Mouse (Mus musculus): ENCODE measurements around the gene 4933411K16Rik.
A peak's percentile ranks its signal among the peaks of the same experiment; 100 is the strongest.

Gene 4933411K16Rik

GRCm38 (mm10) chr19:42051948-42052347 is at the start of gene 4933411K16Rik:
Gene 4933411K16Rik, plus strand, starts transcription at chr19:42052248.
- DNase-seq (ENCODE audit: low spot score in 2 of 2) = no peak

GRCm38 (mm10) chr19:42004258-42004657 is 47.8 kb upstream of the 4933411K16Rik start:
- DNase-seq (ENCODE audit: low spot score in 2 of 2) = no peak

- DNase-seq (ENCODE audit: low spot score in 2 of 2) = peak in 1 of 2 experiments; percentile 35
Observed at GRCm38 (mm10) chr19:42005616-42006015, 46.4 kb upstream of the 4933411K16Rik start.

- no peak for DNase-seq (ENCODE audit: low spot score in 2 of 2)
Observed at GRCm38 (mm10) chr19:42006568-42006967, 45.5 kb upstream of the 4933411K16Rik start.

- no peak for DNase-seq (ENCODE audit: low spot score in 2 of 2)
Observed at GRCm38 (mm10) chr19:42008586-42008985, 43.5 kb upstream of the 4933411K16Rik start.

- DNase-seq (ENCODE audit: low spot score in 2 of 2) = no peak
Observed at GRCm38 (mm10) chr19:42009067-42009466, 43.0 kb upstream of the 4933411K16Rik start.

- DNase-seq (ENCODE audit: low spot score in 2 of 2) = no peak
Observed at GRCm38 (mm10) chr19:42010436-42010835, 41.6 kb upstream of the 4933411K16Rik start.

- no peak for DNase-seq (ENCODE audit: low spot score in 2 of 2)
Observed at GRCm38 (mm10) chr19:42011123-42011522, 40.9 kb upstream of the 4933411K16Rik start.

GRCm38 (mm10) chr19:42014231-42014825 is 37.7 kb upstream of the 4933411K16Rik start:
- no peak for DNase-seq (ENCODE audit: low spot score in 2 of 2)

GRCm38 (mm10) chr19:42015001-42015400 is 37.0 kb upstream of the 4933411K16Rik start:
- DNase-seq (ENCODE audit: low spot score in 2 of 2) = no peak

- no peak for DNase-seq (ENCODE audit: low spot score in 2 of 2)
Observed at GRCm38 (mm10) chr19:42016251-42016650, 35.8 kb upstream of the 4933411K16Rik start.

GRCm38 (mm10) chr19:42016840-42017239 is 35.2 kb upstream of the 4933411K16Rik start:
- DNase-seq (ENCODE audit: low spot score in 2 of 2) = peak in 1 of 2 experiments; percentile 39

GRCm38 (mm10) chr19:42017399-42018247 is 34.4 kb upstream of the 4933411K16Rik start:
- peak; percentile 34 to 38 for DNase-seq (ENCODE audit: low spot score in 2 of 2)

- no peak for DNase-seq (ENCODE audit: low spot score in 2 of 2)
Observed at GRCm38 (mm10) chr19:42019011-42019522, 33.0 kb upstream of the 4933411K16Rik start.

- DNase-seq (ENCODE audit: low spot score in 2 of 2) = no peak
Observed at GRCm38 (mm10) chr19:42021681-42022541, 30.1 kb upstream of the 4933411K16Rik start.

GRCm38 (mm10) chr19:42022542-42022848 is 29.6 kb upstream of the 4933411K16Rik start:
- DNase-seq (ENCODE audit: low spot score in 2 of 2) = no peak

- peak; percentile 48 to 78 for DNase-seq (ENCODE audit: low spot score in 2 of 2)
Observed at GRCm38 (mm10) chr19:42026158-42026557, 25.9 kb upstream of the 4933411K16Rik start.

GRCm38 (mm10) chr19:42031112-42031511 is 20.9 kb upstream of the 4933411K16Rik start:
- no peak for DNase-seq (ENCODE audit: low spot score in 2 of 2)

GRCm38 (mm10) chr19:42033611-42034010 is 18.4 kb upstream of the 4933411K16Rik start:
- DNase-seq (ENCODE audit: low spot score in 2 of 2) = no peak

GRCm38 (mm10) chr19:42034146-42034775 is 17.8 kb upstream of the 4933411K16Rik start:
- DNase-seq (ENCODE audit: low spot score in 2 of 2) = no peak

- no peak for DNase-seq (ENCODE audit: low spot score in 2 of 2)
Observed at GRCm38 (mm10) chr19:42034881-42035455, 17.1 kb upstream of the 4933411K16Rik start.

Data from frontal cortex, postnatal 10 days (tissue).